Comparison of ENCODE assay signal across 11 mouse cellular contexts in genomic region chr11:115807306-115807705, GRCm38 (mm10). TPM values are rescaled to one million over a fixed set of nuclear protein-coding genes. Genes with fewer than 3 reads are reported as not detected.
DNase-seq lines count a peak whose midpoint lies in the region; ATAC-seq and TF ChIP-seq lines count a peak whose summit lies in the region.
"Had no signal": no experiment of that assay in that cellular context is flagged by ENCODE, and none has a peak within 500 bp of the region (broad histone marks: within the 10 kb centered on the region; RNA-seq: fewer than 3 reads in every experiment).

No protein-coding gene starts in this region.

- 75% methylated on average over 6 of the region's 6 CpGs for WGBS in intestine, embryonic 15.5 days
- WGBS in intestine, embryonic 16.5 days, result 78% methylated on average over 6 of the region's 6 CpGs
- WGBS in forebrain, postnatal 0 days, result 25% methylated on average over 6 of the region's 6 CpGs
- WGBS in midbrain, postnatal 0 days, result 51% methylated on average over 6 of the region's 6 CpGs

- H3K4me3 ChIP-seq in intestine, embryonic 15.5 days (replicated peaks), result no peak overlapping the region
- H3K4me3 ChIP-seq in intestine, embryonic 16.5 days (ENCODE audit: low read length), result no peak overlapping the region
- H3K4me3 ChIP-seq in brown adipose tissue, adult 24 weeks (ENCODE audit: insufficient read depth, low read depth, low read length), result no peak overlapping the region
- H3K4me3 ChIP-seq in forebrain, postnatal 0 days (ENCODE audit: low read depth, low read length), result no peak overlapping the region
- no peak overlapping the region for H3K4me3 ChIP-seq in midbrain, postnatal 0 days (ENCODE audit: low read depth, low read length)
- H3K4me3 ChIP-seq: megakaryocyte, embryonic 14.5 days had no signal

- H3K27ac ChIP-seq in intestine, embryonic 15.5 days, result 0 out of 2 replicates have a peak overlapping the region, but pooled peaks have one; percentile 22
- H3K27ac ChIP-seq in intestine, embryonic 16.5 days (ENCODE audit: low read length), result no peak overlapping the region
- H3K27ac ChIP-seq in brown adipose tissue, adult 24 weeks (replicated peaks; ENCODE audit: low read depth, low read length), result peak overlapping the region; percentile 81; the same call in 1 of the 2 replicates
- H3K27ac ChIP-seq in forebrain, postnatal 0 days (ENCODE audit: low read depth, low read length), result 0 out of 2 replicates have a peak overlapping the region, but pooled peaks have one; percentile 5
- peak overlapping the region; percentile 62 for H3K27ac ChIP-seq in midbrain, postnatal 0 days (ENCODE audit: low read depth, low read length)

- TF ChIP-seq CTCF in forebrain, postnatal 0 days (IDR thresholded peaks at IDR 0.05; ENCODE audit: low read depth), result no peak
- no peak for TF ChIP-seq CTCF in midbrain, postnatal 0 days (IDR thresholded peaks at IDR 0.05)

- no peak overlapping the region for H3K9ac ChIP-seq in intestine, embryonic 15.5 days
- H3K9ac ChIP-seq in intestine, embryonic 16.5 days (ENCODE audit: low read depth, low read length), result no peak overlapping the region
- H3K9ac ChIP-seq in forebrain, postnatal 0 days, result no peak overlapping the region
- H3K9ac ChIP-seq in midbrain, postnatal 0 days (replicated peaks; ENCODE audit: low read length, poor library complexity, severe bottlenecking), result no peak overlapping the region

- H3K9me3 ChIP-seq in intestine, embryonic 15.5 days, result no peaks in the 10 kb centered on the region
- no peaks in the 10 kb centered on the region for H3K9me3 ChIP-seq in intestine, embryonic 16.5 days (ENCODE audit: control insufficient read depth, low read length)
- H3K9me3 ChIP-seq in forebrain, postnatal 0 days (ENCODE audit: low read length), result no peaks in the 10 kb centered on the region
- H3K9me3 ChIP-seq in midbrain, postnatal 0 days (ENCODE audit: low read length), result no peaks in the 10 kb centered on the region
- H3K9me3 ChIP-seq: megakaryocyte, embryonic 14.5 days had no signal

- H3K27me3 ChIP-seq in intestine, embryonic 15.5 days (replicated peaks), result no peaks in the 10 kb centered on the region
- H3K27me3 ChIP-seq in intestine, embryonic 16.5 days (replicated peaks; ENCODE audit: control insufficient read depth, insufficient read depth, low read length), result no peaks in the 10 kb centered on the region
- H3K27me3 ChIP-seq in forebrain, postnatal 0 days (ENCODE audit: insufficient read depth, low read length), result no peaks in the 10 kb centered on the region
- H3K27me3 ChIP-seq in midbrain, postnatal 0 days (ENCODE audit: insufficient read depth, low read length), result no peaks in the 10 kb centered on the region
- H3K27me3 ChIP-seq: CH12.LX had no signal

- H3K4me2 ChIP-seq in intestine, embryonic 15.5 days (replicated peaks), result 0 out of 2 replicates have a peak overlapping the region, but pooled peaks have one; percentile 6
- H3K4me2 ChIP-seq in intestine, embryonic 16.5 days (ENCODE audit: low read depth, low read length), result no peak overlapping the region
- H3K4me2 ChIP-seq in forebrain, postnatal 0 days (ENCODE audit: low read depth), result no peak overlapping the region
- 0 out of 2 replicates have a peak overlapping the region, but pooled peaks have one; percentile 4 for H3K4me2 ChIP-seq in midbrain, postnatal 0 days (ENCODE audit: low read depth, low read length, poor library complexity, severe bottlenecking)

- no peak for ATAC-seq in intestine, embryonic 15.5 days
- ATAC-seq in intestine, embryonic 16.5 days, result no peak
- ATAC-seq in forebrain, postnatal 0 days, result peak; percentile 67
- no peak; the same call in 1 of the 2 replicates for ATAC-seq in midbrain, postnatal 0 days (ENCODE audit: low FRiP score)
- no peak for ATAC-seq in CD4-positive, CD25-positive, alpha-beta regulatory T cell, adult 4 months

- peaks cover 48% of the 10 kb centered on the region for H3K4me1 ChIP-seq in intestine, embryonic 15.5 days (replicated peaks)
- peaks cover 41% of the 10 kb centered on the region for H3K4me1 ChIP-seq in intestine, embryonic 16.5 days (ENCODE audit: control insufficient read depth, insufficient read depth, low read length)
- H3K4me1 ChIP-seq in brown adipose tissue, adult 24 weeks (ENCODE audit: control insufficient read depth, insufficient read depth, insufficient read length, low read length), result peaks cover 16% of the 10 kb centered on the region
- H3K4me1 ChIP-seq in forebrain, postnatal 0 days (ENCODE audit: insufficient read depth), result 0 out of 2 replicates have a peak, but pooled peaks cover 8% of the 10 kb centered on the region
- H3K4me1 ChIP-seq in midbrain, postnatal 0 days (ENCODE audit: insufficient read depth, low read length), result peaks cover 9% of the 10 kb centered on the region; the same call in 1 of the 2 replicates

- DNase-seq in forebrain, postnatal 0 days, result peak; percentile 26
- DNase-seq in midbrain, postnatal 0 days (ENCODE audit: low spot score), result peak; percentile 61
- no peak for DNase-seq in yolk sac, embryonic 10.5 days (ENCODE audit: low spot score)
- DNase-seq in thymus, postnatal 0 days (ENCODE audit: low spot score), result no peak
- DNase-seq: gastrocnemius, postnatal 14 days had no signal

- peaks cover 37% of the 10 kb centered on the region for H3K36me3 ChIP-seq in intestine, embryonic 15.5 days
- H3K36me3 ChIP-seq in intestine, embryonic 16.5 days (ENCODE audit: control insufficient read depth, insufficient read depth, low read length), result peaks cover 27% of the 10 kb centered on the region
- H3K36me3 ChIP-seq in forebrain, postnatal 0 days (ENCODE audit: insufficient read depth), result peaks cover 11% of the 10 kb centered on the region; the same call in 1 of the 2 replicates
- peaks cover 6% of the 10 kb centered on the region; the same call in 1 of the 2 replicates for H3K36me3 ChIP-seq in midbrain, postnatal 0 days (ENCODE audit: insufficient read depth, low read length)

RNA-seq across cellular contexts. Expression of gene Caskin2, which starts 6.1 kb away (rescaled TPM):
- polyA plus RNA-seq in intestine, embryonic 15.5 days (2015; fragmentation: Nextera tagmentation; extraction: Ambion mirVana), result 12.0 and 12.1 TPM in 2 replicates
- polyA plus RNA-seq in intestine, embryonic 16.5 days (2015; fragmentation: Nextera tagmentation; extraction: Ambion mirVana), result 11.2 and 11.7 TPM in 2 replicates
- polyA plus RNA-seq in brown adipose tissue, adult 24 weeks (2012; ENCODE audit: insufficient read depth, insufficient read length, missing spikeins), result 8.8 and 10.4 TPM in 2 replicates
- total RNA-seq in forebrain, postnatal 0 days (2014; rRNA removed), result 14.5 and 14.7 TPM in 2 replicates
- 4.5 and 6.1 TPM in 2 replicates for polyA plus RNA-seq in forebrain, postnatal 0 days (2015; fragmentation: Nextera tagmentation; extraction: Ambion mirVana)
- 18.5 and 27.9 TPM in 2 replicates for total RNA-seq in midbrain, postnatal 0 days (2014; rRNA removed)
- polyA plus RNA-seq in midbrain, postnatal 0 days (2015; fragmentation: Nextera tagmentation; extraction: Ambion mirVana), result 7.2 and 8.3 TPM in 2 replicates
- under 1 TPM; 0.69 to 0.85 TPM for polyA plus RNA-seq in CD4-positive, CD25-positive, alpha-beta regulatory T cell, adult 4 months (2017; shearing (Covaris generic))
- polyA plus RNA-seq in thymus, postnatal 0 days (2015; fragmentation: Nextera tagmentation; extraction: Ambion mirVana), result 3.5 and 3.7 TPM in 2 replicates

RNA-seq across cellular contexts. Expression of gene Tsen54, which starts 7.2 kb away (rescaled TPM):
- 31.3 and 34.9 TPM in 2 replicates for polyA plus RNA-seq in intestine, embryonic 15.5 days (2015; fragmentation: Nextera tagmentation; extraction: Ambion mirVana)
- polyA plus RNA-seq in intestine, embryonic 16.5 days (2015; fragmentation: Nextera tagmentation; extraction: Ambion mirVana), result 34.2 and 37.7 TPM in 2 replicates
- polyA plus RNA-seq in brown adipose tissue, adult 24 weeks (2012; ENCODE audit: insufficient read depth, insufficient read length, missing spikeins), result 6.1 and 6.8 TPM in 2 replicates
- 23.5 and 25.5 TPM in 2 replicates for total RNA-seq in forebrain, postnatal 0 days (2014; rRNA removed)
- 16.8 and 18.1 TPM in 2 replicates for polyA plus RNA-seq in forebrain, postnatal 0 days (2015; fragmentation: Nextera tagmentation; extraction: Ambion mirVana)
- 25.0 and 27.7 TPM in 2 replicates for total RNA-seq in midbrain, postnatal 0 days (2014; rRNA removed)
- polyA plus RNA-seq in midbrain, postnatal 0 days (2015; fragmentation: Nextera tagmentation; extraction: Ambion mirVana), result 14.8 and 15.5 TPM in 2 replicates
- 10 to 100 TPM; 11.0 to 16.2 TPM for polyA plus RNA-seq in CD4-positive, CD25-positive, alpha-beta regulatory T cell, adult 4 months (2017; shearing (Covaris generic))
- polyA plus RNA-seq in thymus, postnatal 0 days (2015; fragmentation: Nextera tagmentation; extraction: Ambion mirVana), result 23.4 and 23.5 TPM in 2 replicates

RNA-seq across cellular contexts. Expression of gene Llgl2, which starts 16.5 kb away (rescaled TPM):
- 77.2 and 80.6 TPM in 2 replicates for polyA plus RNA-seq in intestine, embryonic 15.5 days (2015; fragmentation: Nextera tagmentation; extraction: Ambion mirVana)
- polyA plus RNA-seq in intestine, embryonic 16.5 days (2015; fragmentation: Nextera tagmentation; extraction: Ambion mirVana), result 102 and 107 TPM in 2 replicates
- polyA plus RNA-seq in brown adipose tissue, adult 24 weeks (2012; ENCODE audit: insufficient read depth, insufficient read length, missing spikeins), result 4.0 and 5.5 TPM in 2 replicates
- total RNA-seq in forebrain, postnatal 0 days (2014; rRNA removed), result 2.7 and 4.0 TPM in 2 replicates
- 0.72 and 1.1 TPM in 2 replicates for polyA plus RNA-seq in forebrain, postnatal 0 days (2015; fragmentation: Nextera tagmentation; extraction: Ambion mirVana)
- 0.99 and 1.0 TPM in 2 replicates for total RNA-seq in midbrain, postnatal 0 days (2014; rRNA removed)
- 0.51 and 0.81 TPM in 2 replicates for polyA plus RNA-seq in midbrain, postnatal 0 days (2015; fragmentation: Nextera tagmentation; extraction: Ambion mirVana)
- 10 to 100 TPM in 1 of 2 experiments, 1 to 10 TPM in 1; 7.9 to 11.1 TPM for polyA plus RNA-seq in CD4-positive, CD25-positive, alpha-beta regulatory T cell, adult 4 months (2017; shearing (Covaris generic))
- 15.6 and 15.7 TPM in 2 replicates for polyA plus RNA-seq in thymus, postnatal 0 days (2015; fragmentation: Nextera tagmentation; extraction: Ambion mirVana)

RNA-seq across cellular contexts. Expression of gene Tmem94, which starts 42.1 kb away (rescaled TPM):
- 18.6 and 20.8 TPM in 2 replicates for polyA plus RNA-seq in intestine, embryonic 15.5 days (2015; fragmentation: Nextera tagmentation; extraction: Ambion mirVana)
- polyA plus RNA-seq in intestine, embryonic 16.5 days (2015; fragmentation: Nextera tagmentation; extraction: Ambion mirVana), result 19.7 and 21.1 TPM in 2 replicates
- polyA plus RNA-seq in brown adipose tissue, adult 24 weeks (2012; ENCODE audit: insufficient read depth, insufficient read length, missing spikeins), result 18.0 and 23.0 TPM in 2 replicates
- total RNA-seq in forebrain, postnatal 0 days (2014; rRNA removed), result 16.7 and 19.3 TPM in 2 replicates
- 12.1 and 14.9 TPM in 2 replicates for polyA plus RNA-seq in forebrain, postnatal 0 days (2015; fragmentation: Nextera tagmentation; extraction: Ambion mirVana)
- 26.5 and 32.7 TPM in 2 replicates for total RNA-seq in midbrain, postnatal 0 days (2014; rRNA removed)
- 14.6 and 15.9 TPM in 2 replicates for polyA plus RNA-seq in midbrain, postnatal 0 days (2015; fragmentation: Nextera tagmentation; extraction: Ambion mirVana)
- polyA plus RNA-seq in CD4-positive, CD25-positive, alpha-beta regulatory T cell, adult 4 months (2017; shearing (Covaris generic)), result 10 to 100 TPM in 1 of 2 experiments, 1 to 10 TPM in 1; 8.5 to 17.5 TPM
- polyA plus RNA-seq in thymus, postnatal 0 days (2015; fragmentation: Nextera tagmentation; extraction: Ambion mirVana), result 8.3 and 9.5 TPM in 2 replicates

RNA-seq across cellular contexts. Expression of gene Myo15b, which starts 50.9 kb away (rescaled TPM):
- 95.2 and 111 TPM in 2 replicates for polyA plus RNA-seq in intestine, embryonic 15.5 days (2015; fragmentation: Nextera tagmentation; extraction: Ambion mirVana)
- polyA plus RNA-seq in intestine, embryonic 16.5 days (2015; fragmentation: Nextera tagmentation; extraction: Ambion mirVana), result 168 and 230 TPM in 2 replicates
- polyA plus RNA-seq in brown adipose tissue, adult 24 weeks (2012; ENCODE audit: insufficient read depth, insufficient read length, missing spikeins), result not detected in 2 replicates
- total RNA-seq in forebrain, postnatal 0 days (2014; rRNA removed), result not detected in 2 replicates
- polyA plus RNA-seq in forebrain, postnatal 0 days (2015; fragmentation: Nextera tagmentation; extraction: Ambion mirVana), result 0.01 TPM in 1 of 2 replicates, not detected in the other
- total RNA-seq in midbrain, postnatal 0 days (2014; rRNA removed), result not detected in 2 replicates
- 0.09 and 0.29 TPM in 2 replicates for polyA plus RNA-seq in midbrain, postnatal 0 days (2015; fragmentation: Nextera tagmentation; extraction: Ambion mirVana)
- polyA plus RNA-seq in CD4-positive, CD25-positive, alpha-beta regulatory T cell, adult 4 months (2017; shearing (Covaris generic)), result not detected
- polyA plus RNA-seq in thymus, postnatal 0 days (2015; fragmentation: Nextera tagmentation; extraction: Ambion mirVana), result 1.4 and 1.5 TPM in 2 replicates

Comparison
In these comparisons a context has a peak if more than half of its experiments do, and no peak if none do; other contexts are left out.
1. H3K4me2 ChIP-seq: peak in intestine, embryonic 15.5 days (single experiment) and midbrain, postnatal 0 days (single experiment); none in intestine, embryonic 16.5 days (single experiment) and forebrain, postnatal 0 days (single experiment).
2. DNase-seq: peak in forebrain, postnatal 0 days (single experiment) and midbrain, postnatal 0 days (single experiment); none in yolk sac, embryonic 10.5 days (single experiment) and thymus, postnatal 0 days (single experiment).